Mouse (Mus musculus): ENCODE measurements at regions not wholly inside any gene's neighbourhood (a gene's known extent, or its start where the extent isn't known, plus 50 kb on each side); places are given as distances from the start of the nearest gene placed in this dataset.

DNA sequence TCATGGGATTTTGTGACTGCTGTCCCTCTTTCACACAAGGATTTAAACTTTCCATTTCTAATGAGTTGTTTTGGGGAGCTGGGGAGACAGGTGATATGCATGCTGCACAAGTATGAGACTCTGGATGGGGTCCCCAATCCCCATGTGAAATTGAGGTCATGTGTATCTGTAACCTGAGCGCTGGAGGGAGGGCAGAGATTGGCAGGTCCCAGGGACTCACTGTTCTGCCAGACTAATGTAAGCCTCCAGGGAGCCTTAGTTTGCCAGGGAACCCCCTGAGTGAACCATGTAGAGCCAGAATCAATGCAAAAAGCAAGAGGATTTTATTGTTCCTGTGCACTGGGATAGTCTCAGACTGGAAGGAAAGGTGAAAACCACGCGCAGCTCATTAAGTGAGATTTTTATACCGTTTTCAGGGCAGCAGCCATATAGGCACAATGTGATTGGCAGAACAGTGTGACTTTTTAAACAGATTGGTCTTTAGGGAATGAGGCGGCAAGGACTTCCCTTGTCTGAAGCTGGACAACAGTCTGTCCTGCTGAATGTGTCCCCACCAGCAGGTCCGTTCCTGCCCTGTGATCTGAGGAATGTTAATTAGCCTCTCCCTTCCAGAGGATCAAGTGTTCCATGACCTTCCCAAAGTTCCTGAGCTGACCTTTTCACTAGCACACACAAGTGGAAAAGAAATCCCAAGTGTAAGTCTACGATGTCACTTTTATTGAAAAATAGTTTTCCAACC lies 59.9 kb upstream of the Oxgr1 start:
- no peak for DNase-seq (ENCODE audit: low read depth, low spot score)

DNA sequence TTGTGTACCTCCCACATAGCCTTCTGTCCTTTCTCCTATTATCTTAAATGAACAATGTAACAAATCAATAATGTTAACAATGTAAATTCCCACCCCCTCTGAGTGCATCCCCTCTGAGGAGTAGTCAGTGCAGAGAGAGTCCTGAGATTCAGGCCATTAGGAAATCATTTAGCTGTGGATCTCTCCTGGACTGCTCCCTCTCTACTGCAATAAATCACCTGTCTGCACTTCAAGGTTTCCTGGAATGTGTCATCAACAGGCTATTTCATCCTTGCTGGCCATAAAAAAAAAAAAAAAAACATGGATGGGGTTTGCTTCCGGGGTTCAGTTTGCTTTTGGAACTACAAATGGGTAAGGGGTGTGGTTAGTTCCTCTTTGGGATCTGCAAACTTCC lies 60.5 kb upstream of the Oxgr1 start:
- no peak for DNase-seq (ENCODE audit: low read depth, low spot score)

DNA sequence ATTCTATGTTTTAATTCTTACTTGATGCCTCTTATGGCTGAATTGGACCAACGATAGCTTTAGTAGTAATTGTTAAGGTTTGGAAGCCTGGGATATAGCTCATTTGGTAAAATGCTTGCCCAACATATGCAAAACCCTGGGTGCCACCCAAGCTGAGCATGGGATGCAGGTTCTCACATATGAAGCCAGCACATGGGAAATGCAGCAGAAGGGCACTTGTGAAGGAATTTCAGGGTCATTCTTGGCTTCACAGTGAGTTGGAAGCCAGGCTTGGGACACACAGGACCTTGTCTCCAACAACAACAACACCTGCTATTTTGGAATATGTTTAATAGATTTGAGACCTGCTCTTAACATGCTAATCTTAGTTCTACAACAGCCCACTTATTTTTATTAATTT lies 67.6 kb upstream of the Oxgr1 start:
- no peak for DNase-seq (ENCODE audit: low read depth, low spot score)

DNA sequence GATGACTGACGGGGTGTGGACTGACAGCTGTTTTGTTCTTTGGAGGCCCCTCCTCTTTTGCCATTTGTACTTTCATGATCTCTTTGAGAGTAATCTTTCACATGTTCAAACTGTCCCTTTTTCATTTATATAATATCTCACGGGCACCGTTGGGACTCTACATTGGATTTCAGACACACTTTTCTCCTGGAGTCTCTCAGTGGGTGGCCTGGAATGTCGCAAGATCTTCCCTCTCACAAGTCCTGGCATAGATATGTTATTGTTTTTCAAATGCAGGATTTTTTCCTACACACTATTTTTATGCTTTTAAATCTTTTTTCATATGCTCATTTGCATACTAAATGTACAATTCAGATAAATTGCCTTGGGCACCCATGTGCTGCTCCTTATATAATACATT lies 71.1 kb upstream of the Oxgr1 start:
- no peak for DNase-seq (ENCODE audit: low read depth, low spot score)

DNA sequence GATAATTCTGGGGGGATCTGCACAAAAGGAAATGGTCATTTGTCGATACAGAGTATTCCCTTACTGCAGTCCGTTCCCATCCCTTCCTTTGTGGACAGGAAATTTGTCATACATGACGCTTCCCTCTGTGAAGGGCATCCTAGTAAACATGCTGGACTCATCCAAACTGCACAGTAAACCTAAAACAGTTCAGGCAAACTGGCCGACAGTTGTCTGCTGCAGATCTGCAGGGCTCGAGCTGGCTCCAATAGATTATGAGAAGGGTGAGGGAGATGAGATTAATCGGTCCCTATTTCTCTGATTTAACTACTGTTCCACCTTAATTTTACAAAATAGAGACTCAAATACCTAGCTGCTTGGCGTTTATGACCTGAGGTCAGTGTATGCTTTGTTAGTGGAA lies 76.3 kb upstream of the Oxgr1 start:
- no peak for DNase-seq (ENCODE audit: low read depth, low spot score)

DNA sequence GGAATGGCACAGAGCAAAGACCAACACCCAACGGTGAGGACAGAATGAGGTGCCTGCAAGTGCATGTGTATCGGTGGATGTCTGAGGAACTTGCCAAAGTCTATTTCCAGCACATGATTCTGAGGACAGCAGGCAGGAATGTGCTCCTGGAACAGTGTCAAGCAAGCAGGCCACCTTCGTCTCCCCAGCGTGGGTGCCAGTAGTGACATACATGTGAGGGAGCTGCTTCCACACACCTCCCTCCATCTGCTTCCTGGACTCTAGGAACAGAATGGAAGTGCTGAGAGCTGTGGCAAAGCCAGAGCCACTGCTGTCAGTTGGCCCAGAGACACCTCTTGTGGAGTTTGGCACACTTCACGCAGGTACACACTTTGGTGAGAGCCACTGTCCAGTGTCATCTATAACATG lies 76.9 kb upstream of the Oxgr1 start:
- DNase-seq (ENCODE audit: low read depth, low spot score): no peak

- no peak for DNase-seq (ENCODE audit: low read depth, low spot score)
These were observed 77.3 kb upstream of the Oxgr1 start for GRCm38 (mm10) chr14:120119506-120119905.

DNA sequence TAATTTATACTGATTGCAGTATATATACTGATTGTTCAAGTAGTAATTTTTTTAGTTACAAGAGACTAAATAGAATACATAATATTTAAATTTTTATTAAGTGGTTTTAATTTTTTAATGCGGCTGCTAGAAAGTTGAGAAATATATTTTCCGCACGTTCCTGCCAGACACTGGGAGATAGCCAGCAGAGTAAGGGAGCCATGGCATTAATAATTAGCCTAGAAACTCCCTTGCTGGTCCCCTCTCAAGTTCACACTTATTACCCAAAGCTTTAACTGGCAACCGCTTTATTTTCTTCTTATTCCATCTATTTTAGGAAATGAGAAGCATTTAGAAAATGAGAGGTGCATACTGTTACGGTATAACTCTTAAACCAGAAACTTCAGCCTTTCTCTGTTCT lies 78.0 kb upstream of the Oxgr1 start:
- no peak for DNase-seq (ENCODE audit: low read depth, low spot score)

DNA sequence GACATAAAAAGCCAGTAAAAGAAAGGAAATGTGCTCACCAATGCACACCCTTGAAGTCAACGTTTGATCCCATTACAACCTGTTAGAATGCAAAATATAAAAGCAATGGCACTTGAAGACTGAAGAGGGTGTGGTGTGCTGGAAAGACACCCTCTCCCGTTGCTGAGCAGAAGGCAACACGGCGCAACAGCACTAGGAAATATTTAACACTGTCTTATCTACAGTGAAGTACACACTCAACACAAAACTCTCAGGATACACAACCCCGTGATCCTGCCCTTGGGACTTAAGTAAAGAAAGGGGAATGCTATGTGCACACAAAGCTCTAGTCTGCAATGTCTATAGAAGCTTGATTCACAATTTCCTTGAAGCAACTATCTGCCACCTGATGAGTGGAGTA lies 83.1 kb upstream of the Oxgr1 start:
- DNase-seq (ENCODE audit: low read depth, low spot score): no peak

DNA sequence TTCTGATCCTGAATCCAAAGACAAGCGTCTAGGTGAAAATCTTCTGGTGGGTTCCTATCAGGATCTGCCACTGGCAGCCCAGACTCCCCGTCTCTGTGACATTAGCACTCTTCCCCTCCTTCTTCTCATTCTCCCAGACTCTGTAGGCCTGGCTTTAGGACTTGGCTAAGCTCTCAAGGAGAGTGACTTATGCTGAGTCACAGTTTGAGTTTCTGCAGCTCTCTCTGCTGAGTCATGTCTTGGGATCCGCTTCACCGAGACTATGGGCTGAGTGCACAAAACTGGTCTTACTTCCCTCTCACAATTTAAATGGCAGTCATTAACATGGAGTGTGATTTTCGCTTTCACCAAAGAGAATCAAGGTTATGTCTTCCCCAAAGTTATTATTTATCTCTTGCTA lies 85.2 kb upstream of the Oxgr1 start:
- no peak for DNase-seq (ENCODE audit: low read depth, low spot score)

DNA sequence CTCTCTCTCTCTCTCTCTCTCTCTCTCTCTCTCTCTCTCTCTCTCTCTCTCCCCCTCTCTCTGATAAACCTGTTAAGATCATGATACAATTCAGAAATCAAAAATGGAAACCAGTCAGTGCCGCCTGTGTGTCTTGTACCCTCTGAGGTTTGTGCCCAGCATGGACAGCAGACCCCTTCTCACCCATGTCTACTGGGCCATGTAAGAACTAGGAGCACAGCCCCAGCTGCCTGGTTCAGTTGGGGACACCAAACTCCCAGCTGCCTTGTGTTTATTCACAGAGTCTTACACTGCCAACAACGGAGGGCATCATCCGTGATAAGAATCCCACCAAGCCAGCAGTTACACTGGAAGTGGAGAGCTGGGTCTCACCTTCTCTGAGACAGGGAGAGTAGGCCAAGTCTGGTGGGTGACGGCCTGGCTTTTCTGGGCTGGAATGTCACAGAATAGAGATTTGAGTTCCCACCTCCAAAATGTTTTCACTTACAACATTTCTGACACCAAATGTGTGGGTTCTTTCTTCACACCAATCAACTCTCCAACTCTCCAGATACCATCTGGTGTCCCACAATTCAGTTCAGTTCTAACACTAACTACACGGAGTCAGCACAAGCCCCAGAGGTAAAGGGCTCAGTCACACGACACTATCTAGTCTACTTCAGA lies 92.2 kb upstream of the Oxgr1 start:
- DNase-seq (ENCODE audit: low read depth, low spot score): no peak

- no peak for DNase-seq (ENCODE audit: low read depth, low spot score)
These were observed 93.0 kb upstream of the Oxgr1 start for GRCm38 (mm10) chr14:120135198-120135597.

- DNase-seq (ENCODE audit: low read depth, low spot score): no peak
These were observed 94.5 kb upstream of the Oxgr1 start for GRCm38 (mm10) chr14:120136736-120137135.

DNA sequence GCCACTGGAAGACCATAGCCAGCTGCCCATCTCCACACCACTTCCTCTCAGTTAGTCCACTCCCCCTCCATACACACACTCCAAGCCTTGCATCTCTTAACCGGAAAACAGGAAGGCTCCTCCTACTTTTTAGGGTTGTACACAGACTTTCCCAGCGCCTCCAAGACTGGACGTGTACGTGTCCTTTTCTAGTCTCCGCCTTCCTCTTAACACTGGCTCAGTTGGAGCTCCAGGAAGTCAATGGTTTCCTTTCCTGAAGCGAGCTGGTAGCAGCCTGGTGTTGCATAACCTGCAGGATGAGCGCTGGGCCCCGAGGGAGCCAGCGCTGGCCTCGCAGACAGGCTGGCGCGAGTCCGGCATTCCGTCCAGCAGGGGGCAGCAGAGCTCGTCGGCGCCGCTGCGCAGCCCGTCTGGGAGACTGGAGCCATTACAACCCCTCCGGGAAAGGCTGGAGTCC lies 95.5 kb upstream of the Oxgr1 start:
- DNase-seq (ENCODE audit: low read depth, low spot score): peak; percentile 63

DNA sequence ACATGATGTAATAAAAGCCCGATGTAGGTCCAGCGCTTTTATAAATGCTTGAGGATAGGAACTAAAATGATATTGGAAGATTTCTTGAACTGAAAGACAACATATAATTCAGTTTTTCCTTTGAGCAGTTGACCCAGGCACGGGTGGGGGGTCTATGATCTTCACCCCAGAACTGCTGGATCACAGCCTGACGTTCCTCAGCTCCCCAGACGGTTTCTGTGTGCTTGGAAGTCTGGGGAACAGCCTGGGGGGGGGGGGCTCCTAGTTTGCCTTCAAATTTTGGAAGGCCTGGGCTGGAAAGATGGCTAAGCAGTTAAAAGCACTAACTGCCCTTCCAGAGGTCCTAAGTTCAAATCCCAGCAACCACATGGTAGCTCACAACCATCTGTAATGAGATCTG lies 96.3 kb upstream of the Oxgr1 start:
- no peak for DNase-seq (ENCODE audit: low read depth, low spot score)

- no peak for DNase-seq (ENCODE audit: low read depth, low spot score)
These were observed 97.0 kb upstream of the Oxgr1 start for GRCm38 (mm10) chr14:120139256-120139655.

- no peak for DNase-seq (ENCODE audit: low read depth, low spot score)
These were observed 97.4 kb upstream of the Oxgr1 start for GRCm38 (mm10) chr14:120139671-120140071.

- no peak for DNase-seq (ENCODE audit: low read depth, low spot score)
These were observed 98.0 kb upstream of the Oxgr1 start for GRCm38 (mm10) chr14:120140211-120140610.

GRCm38 (mm10) chr14:120140791-120141747 lies 98.8 kb upstream of the Oxgr1 start:
- DNase-seq (ENCODE audit: low read depth, low spot score): no peak

GRCm38 (mm10) chr14:120142281-120142680 lies 100.0 kb upstream of the Oxgr1 start:
- DNase-seq (ENCODE audit: low read depth, low spot score): no peak

DNA sequence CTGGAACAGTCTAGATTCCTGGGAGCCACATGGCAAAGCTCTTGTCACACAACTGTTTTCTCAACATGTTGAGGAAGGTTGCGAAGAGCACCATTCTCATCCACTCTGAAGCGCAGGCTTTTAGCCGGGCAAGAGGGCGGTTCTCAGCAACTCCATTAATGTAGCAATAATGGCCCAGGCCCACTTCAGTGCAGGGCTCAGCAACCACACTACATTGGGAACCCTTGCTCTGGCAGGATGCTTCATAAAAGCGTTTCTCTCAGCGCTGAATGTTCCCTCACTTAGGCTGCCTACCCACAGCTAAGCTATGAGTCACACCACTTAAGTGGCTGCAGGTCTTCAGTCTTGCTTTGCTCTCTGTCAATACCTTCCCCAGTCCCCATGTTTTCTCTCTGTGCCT lies 102.2 kb upstream of the Oxgr1 start:
- no peak for DNase-seq (ENCODE audit: low read depth, low spot score)

DNA sequence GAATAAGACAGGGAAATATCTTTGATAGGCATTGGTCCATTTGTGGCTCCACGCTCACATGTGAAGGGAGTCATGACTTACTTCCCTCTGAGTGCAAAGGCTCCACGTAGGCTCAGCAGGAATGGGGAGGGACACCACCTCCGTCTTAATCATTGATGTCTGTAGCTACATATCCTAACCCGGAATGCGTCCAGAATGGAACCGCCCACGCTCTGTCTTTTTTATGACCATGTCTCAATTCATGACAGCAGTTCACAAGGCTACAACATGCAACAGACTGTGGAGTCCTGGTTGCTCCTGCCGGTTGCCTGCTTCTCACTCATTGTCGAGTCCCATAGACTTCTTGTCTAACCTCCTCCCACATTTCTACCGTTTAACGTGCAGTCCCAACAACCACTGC lies 104.1 kb upstream of the Oxgr1 start:
- DNase-seq (ENCODE audit: low read depth, low spot score): no peak

Measured in CD4-positive helper T cell, adult 2 months (primary cell).